Mouse (Mus musculus) heart, embryonic 14.5 days (tissue): ENCODE measurements around the gene Polr3b. TPM values are rescaled to one million over a fixed set of nuclear protein-coding genes. Genes with fewer than 3 reads are reported as not detected.

Source experiments
- ATAC-seq: fragments of 200-750 bp; cut with Nextera tagmentation; 2 replicates; pipeline ENCODE4 v1.8.0; 2017; ENCODE audit warnings: low read depth, moderate TSS enrichment; ENCODE audit not compliant: insufficient number of reproducible peaks, insufficient read depth, low FRiP score
- H3K27ac ChIP-seq, 2 experiments: fragments of 200-500 bp in 1 of 2; fragments of 300-500 bp in 1 of 2; sonication (generic) in 1 of 2; replicated peaks in 1 of 2; 2 replicates each; pipeline ENCODE4 v1.5.1; 2012 to 2014; ENCODE audit warnings: low read depth in 2 of 2, low read length in 2 of 2, control low read depth in 1 of 2, mild to moderate bottlenecking in 1 of 2, mixed read lengths in 1 of 2; ENCODE audit not compliant: control insufficient read depth in 1 of 2, insufficient read depth in 1 of 2
- H3K27me3 ChIP-seq: fragments of 300-500 bp; sonication (generic); 2 replicates; pipeline ENCODE4 v1.6.1; 2014; ENCODE audit warnings: mild to moderate bottlenecking, low read length, control low read depth; ENCODE audit not compliant: control insufficient read depth, insufficient read depth
- H3K36me3 ChIP-seq: fragments of 300-500 bp; sonication (generic); 2 replicates; pipeline ENCODE4 v1.6.1; 2014; ENCODE audit warnings: mild to moderate bottlenecking, control low read depth, low read length, mixed read lengths; ENCODE audit not compliant: control insufficient read depth, insufficient read depth
- H3K4me1 ChIP-seq, 2 experiments: fragments of 200-500 bp in 1 of 2; fragments of 300-500 bp in 1 of 2; sonication (generic) in 1 of 2; 2 replicates each; pipeline ENCODE4 v1.6.1; 2012 to 2014; ENCODE audit warnings: low read length in 2 of 2, control low read depth in 1 of 2, mixed read lengths in 1 of 2; ENCODE audit not compliant: control insufficient read depth in 2 of 2, insufficient read depth in 2 of 2
- H3K4me2 ChIP-seq: fragments of 300-500 bp; sonication (generic); 2 replicates; pipeline ENCODE4 v1.6.1; 2014; ENCODE audit warnings: mild to moderate bottlenecking, low read length
- H3K4me3 ChIP-seq, 2 experiments: fragments of 200-500 bp in 1 of 2; fragments of 300-500 bp in 1 of 2; sonication (generic) in 1 of 2; 2 replicates each; pipeline ENCODE4 v1.5.1; 2012 to 2014; ENCODE audit warnings: low read length in 2 of 2, mild to moderate bottlenecking in 2 of 2, control low read depth in 1 of 2, low read depth in 1 of 2, moderate library complexity in 1 of 2; ENCODE audit not compliant: control insufficient read depth in 1 of 2, insufficient read depth in 1 of 2
- H3K9ac ChIP-seq: fragments of 300-500 bp; sonication (generic); 2 replicates; pipeline ENCODE4 v1.6.1; 2014; ENCODE audit warnings: mild to moderate bottlenecking, low read length
- H3K9me3 ChIP-seq: fragments of 300-500 bp; sonication (generic); 2 replicates; pipeline ENCODE4 v1.6.1; 2016; ENCODE audit warnings: low read length, control low read depth; ENCODE audit not compliant: control insufficient read depth
- WGBS: fragments of 180-500 bp; shearing (Covaris S2); extraction: QIAGEN DNeasy Blood & Tissue Kit; methylation state at CpG from one replicate; pipeline ENCODE4 v1.1.7; 2014; 5-methylcytosine and 5-hydroxymethylcytosine counted together
- polyA plus RNA-seq: library from polyadenylated mRNA; unstranded; fragments of >200 nt; fragmentation: Nextera tagmentation; extraction: Ambion mirVana; gene quantifications from 2 replicates; pipeline ENCODE4 v1.2.1, GENCODE M21; 2014

Polr3b gene
- polyA plus RNA-seq, 1 experiment from 2014 or later: 12.9 TPM

DNA sequence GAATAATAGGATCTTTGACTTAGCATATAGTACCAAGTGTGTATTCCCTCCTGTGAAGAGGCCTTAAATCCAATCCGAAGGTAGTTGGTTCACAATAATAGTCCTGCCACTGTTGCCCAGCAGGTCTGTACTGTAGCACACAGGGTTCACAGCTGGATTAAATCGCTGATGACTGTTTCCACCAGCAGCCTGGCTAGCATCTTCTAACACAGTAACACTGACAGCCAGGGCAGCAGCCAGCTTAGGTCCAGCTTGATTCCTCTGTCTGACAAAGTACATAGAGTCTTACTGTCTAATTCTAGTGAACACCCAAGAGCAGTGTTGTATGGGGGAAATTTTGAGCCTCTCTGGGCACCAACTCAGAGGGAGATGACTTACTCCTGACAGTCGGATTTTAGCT lies 29.3 kb upstream of the Polr3b start:
- no peak for ATAC-seq
- Histone ChIP-seq H3K27ac (no peak overlapping the region), H3K9ac (no peak overlapping the region), H3K36me3 (peaks cover 52% of the 10 kb centered on the region), H3K4me3 (no peak overlapping the region), H3K27me3 (no peaks in the 10 kb centered on the region), H3K4me1 (peaks cover 4 to 11% of the 10 kb centered on the region in 2 experiments; a peak in 3 of 4 replicates), H3K4me2 (no peak overlapping the region), H3K9me3 (no peaks in the 10 kb centered on the region)
- 63% methylated on average over 3 of the region's 3 CpGs for WGBS

GRCm38 (mm10) chr10:84597127-84597785 lies 24.8 kb upstream of the Polr3b start:
- 8% methylated on average over 3 of the region's 3 CpGs for WGBS
- no peaks in the 10 kb centered on the region for H3K27me3 ChIP-seq
- peak overlapping the region; percentile 18 for H3K4me2 ChIP-seq
- ATAC-seq: peak; percentile 48; the same call in 1 of the 2 replicates
- peaks cover 25% of the 10 kb centered on the region for H3K36me3 ChIP-seq
- H3K4me3 ChIP-seq: no peak overlapping the region
- no peak overlapping the region for H3K9ac ChIP-seq
- H3K4me1 ChIP-seq: peaks cover 4 to 11% of the 10 kb centered on the region in 2 experiments; a peak in 3 of 4 replicates
- peak overlapping the region; percentile 79 to 93 for H3K27ac ChIP-seq
- no peaks in the 10 kb centered on the region for H3K9me3 ChIP-seq

DNA sequence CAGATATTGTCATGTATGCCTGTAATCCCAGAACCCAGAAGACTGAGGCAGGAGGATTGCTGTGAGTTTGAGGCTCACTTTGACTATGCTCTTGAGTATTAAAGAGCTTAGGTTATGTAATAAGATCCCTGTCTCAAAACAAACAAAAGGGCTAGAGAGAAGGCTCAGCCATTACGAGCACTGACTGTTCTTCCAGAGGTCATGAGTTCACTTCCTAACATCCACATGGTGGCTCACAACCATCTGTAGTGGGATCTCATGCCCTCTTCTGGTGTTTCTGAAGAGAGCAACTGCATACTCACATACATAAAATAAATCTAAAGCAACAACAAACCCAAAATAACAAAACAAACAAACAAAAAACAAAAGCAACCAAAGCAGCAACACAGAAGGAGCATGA lies 23.9 kb upstream of the Polr3b start:
- peaks cover 4 to 11% of the 10 kb centered on the region in 2 experiments; a peak in 3 of 4 replicates for H3K4me1 ChIP-seq
- H3K4me2 ChIP-seq: no peak overlapping the region
- WGBS: 73% methylated on average over 1 of the region's 1 CpGs
- H3K27ac ChIP-seq: peak overlapping the region; percentile 66 to 93
- no peak overlapping the region for H3K4me3 ChIP-seq
- H3K27me3 ChIP-seq: no peaks in the 10 kb centered on the region
- peaks cover 20% of the 10 kb centered on the region for H3K36me3 ChIP-seq
- H3K9ac ChIP-seq: no peak overlapping the region
- H3K9me3 ChIP-seq: no peaks in the 10 kb centered on the region
- no peak for ATAC-seq

- Histone ChIP-seq H3K36me3 (peaks cover 14% of the 10 kb centered on the region), H3K9ac (no peak overlapping the region), H3K27me3 (no peaks in the 10 kb centered on the region), H3K4me3 (no peak overlapping the region), H3K4me2 (no peak overlapping the region), H3K4me1 (peaks cover 4 to 11% of the 10 kb centered on the region in 2 experiments; a peak in 3 of 4 replicates), H3K27ac (no peak overlapping the region), H3K9me3 (no peaks in the 10 kb centered on the region)
- 76% methylated on average over 6 of the region's 6 CpGs for WGBS
- no peak for ATAC-seq
Measured at GRCm38 (mm10) chr10:84600136-84600535, 22.0 kb upstream of the Polr3b start.

- Histone ChIP-seq H3K9ac (no peak overlapping the region), H3K27ac (no peak overlapping the region), H3K4me1 (peaks cover 2 to 5% of the 10 kb centered on the region in 2 experiments; a peak in 2 of 4 replicates), H3K4me3 (no peak overlapping the region), H3K9me3 (no peaks in the 10 kb centered on the region), H3K36me3 (peaks cover 19% of the 10 kb centered on the region; the same call in 1 of the 2 replicates), H3K27me3 (no peaks in the 10 kb centered on the region), H3K4me2 (no peak overlapping the region)
- 68% methylated on average over 1 of the region's 1 CpGs for WGBS
- no peak for ATAC-seq
Measured at GRCm38 (mm10) chr10:84604335-84604734, 17.8 kb upstream of the Polr3b start.

DNA sequence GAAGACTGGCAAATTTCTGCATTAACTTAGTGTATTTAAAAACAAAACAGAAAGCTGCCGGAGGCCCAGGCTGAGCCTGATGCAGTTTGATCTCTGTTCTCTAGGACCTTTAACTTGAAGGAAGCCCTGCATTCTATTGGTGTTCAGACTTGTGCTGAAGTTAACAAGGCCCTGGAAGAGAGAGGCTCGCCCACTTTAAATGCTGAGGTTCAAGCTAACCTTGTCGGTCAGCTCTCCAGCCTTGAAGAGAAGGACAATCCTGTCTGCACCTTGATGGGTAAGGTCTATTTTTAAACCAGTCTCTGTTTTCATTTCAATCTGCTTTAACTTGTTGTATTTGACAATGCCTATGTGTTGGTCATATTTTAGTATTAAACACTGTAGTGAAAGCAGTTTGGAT lies 13.7 kb upstream of the Polr3b start:
- ATAC-seq: peak; percentile 58; the same call in 1 of the 2 replicates
- peaks cover 19% of the 10 kb centered on the region; the same call in 1 of the 2 replicates for H3K36me3 ChIP-seq
- peak overlapping the region; percentile 71 to 89 for H3K27ac ChIP-seq
- WGBS: 40% methylated on average over 3 of the region's 3 CpGs
- H3K4me2 ChIP-seq: peak overlapping the region; percentile 50
- H3K4me1 ChIP-seq: peaks cover 21 to 37% of the 10 kb centered on the region in 2 experiments
- no peaks in the 10 kb centered on the region for H3K27me3 ChIP-seq
- no peak overlapping the region for H3K4me3 ChIP-seq
- H3K9me3 ChIP-seq: no peaks in the 10 kb centered on the region
- peak overlapping the region; percentile 18 for H3K9ac ChIP-seq

DNA sequence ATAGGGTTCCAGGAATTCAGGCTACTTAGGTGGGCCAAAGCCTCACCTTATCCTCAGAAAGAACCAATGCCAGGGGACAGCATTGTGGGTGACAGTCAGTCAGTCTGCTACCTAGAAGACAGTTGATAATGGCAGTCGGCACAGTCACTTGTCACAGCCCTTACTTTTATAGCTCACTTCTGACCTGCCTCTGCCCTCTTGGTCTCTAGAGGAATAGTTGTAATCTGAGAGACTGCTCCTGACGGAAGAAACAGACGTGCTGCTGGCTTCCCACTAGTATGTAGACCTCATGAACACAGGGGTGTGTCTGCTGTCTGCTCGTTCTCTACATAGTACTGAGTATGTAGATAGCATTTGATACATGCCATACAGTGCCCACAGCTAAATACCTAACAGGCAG lies 11.8 kb upstream of the Polr3b start:
- H3K27ac ChIP-seq: peak overlapping the region; percentile 76 to 89
- no peak overlapping the region; the same call in 1 of the 2 replicates for H3K4me2 ChIP-seq
- H3K4me3 ChIP-seq: no peak overlapping the region
- no peaks in the 10 kb centered on the region for H3K9me3 ChIP-seq
- H3K27me3 ChIP-seq: no peaks in the 10 kb centered on the region
- H3K4me1 ChIP-seq: peaks cover 21 to 37% of the 10 kb centered on the region in 2 experiments
- WGBS: 12% methylated on average over 4 of the region's 4 CpGs
- peak overlapping the region; percentile 18; the same call in 1 of the 2 replicates for H3K9ac ChIP-seq
- peaks cover 19% of the 10 kb centered on the region for H3K36me3 ChIP-seq
- no peak for ATAC-seq
